Mouse (Mus musculus) midbrain, embryonic 13.5 days (tissue): ENCODE data around the gene Zfp524. TPM values are rescaled to one million over a fixed set of nuclear protein-coding genes. Genes with fewer than 3 reads are reported as not detected.

Experiments used
- polyA plus RNA-seq: library from polyadenylated mRNA; unstranded; fragments of >200 nt; fragmentation: Nextera tagmentation; extraction: Ambion mirVana; gene quantifications from 2 replicates; pipeline ENCODE4 v1.2.1, GENCODE M21; 2015

The Zfp524 gene
- polyA plus RNA-seq, 1 experiment from 2014 or later = 8.9 TPM

Other genes starting within 250 kb of the Zfp524 start
- gene Fam71e2, start 243.1 kb upstream of the Zfp524 start, polyA plus RNA-seq = not detected in 2 replicates
- 0.48 and 1.1 TPM in 2 replicates for gene Il11, start 231.6 kb upstream of the Zfp524 start, polyA plus RNA-seq
- gene Tmem190, start 231.5 kb upstream of the Zfp524 start, polyA plus RNA-seq = 0.45 TPM in 1 of 2 replicates, not detected in the other
- 2.5 and 3.0 TPM in 2 replicates for gene Tmem238, start 224.8 kb upstream of the Zfp524 start, polyA plus RNA-seq
- gene Rpl28, start 221.5 kb upstream of the Zfp524 start, polyA plus RNA-seq = 224 and 265 TPM in 2 replicates
- gene Ube2s, start 201.8 kb upstream of the Zfp524 start, polyA plus RNA-seq = 281 and 301 TPM in 2 replicates
- 8.8 and 9.7 TPM in 2 replicates for gene Shisa7, start 169.7 kb upstream of the Zfp524 start, polyA plus RNA-seq
- gene Isoc2b, start 144.2 kb upstream of the Zfp524 start, polyA plus RNA-seq = 3.3 and 5.3 TPM in 2 replicates
- gene Isoc2a, start 137.3 kb upstream of the Zfp524 start, polyA plus RNA-seq = 0.43 and 0.65 TPM in 2 replicates
- 0.31 and 0.32 TPM in 2 replicates for gene Gm36210, start 107.9 kb upstream of the Zfp524 start, polyA plus RNA-seq
- 4.3 and 4.4 TPM in 2 replicates for gene Zfp628, start 99.2 kb upstream of the Zfp524 start, polyA plus RNA-seq
- 29.5 and 31.1 TPM in 2 replicates for gene Nat14, start 92.4 kb upstream of the Zfp524 start, polyA plus RNA-seq
- gene Ssc5d, start 88.6 kb upstream of the Zfp524 start, polyA plus RNA-seq = 0.88 and 0.98 TPM in 2 replicates
- gene Sbk2, start 50.0 kb upstream of the Zfp524 start, polyA plus RNA-seq = 0.12 and 0.13 TPM in 2 replicates
- gene Sbk3, start 43.2 kb upstream of the Zfp524 start, polyA plus RNA-seq = 0.10 and 0.13 TPM in 2 replicates
- 65.2 and 68.4 TPM in 2 replicates for gene Zfp579, start 18.3 kb upstream of the Zfp524 start, polyA plus RNA-seq
- gene Fiz1, start 282 bp downstream of the Zfp524 start, polyA plus RNA-seq = 42.0 and 51.1 TPM in 2 replicates
- gene Gm44973, start 1.1 kb downstream of the Zfp524 start, polyA plus RNA-seq = 0.89 and 1.3 TPM in 2 replicates
- gene Zfp865, start 6.0 kb downstream of the Zfp524 start, polyA plus RNA-seq = 5.7 and 7.9 TPM in 2 replicates
- gene Ccdc106, start 6.1 kb downstream of the Zfp524 start, polyA plus RNA-seq = 25.8 and 30.1 TPM in 2 replicates
- not detected in 2 replicates for gene 4632433K11Rik, start 19.7 kb downstream of the Zfp524 start, polyA plus RNA-seq
- 10.5 and 11.2 TPM in 2 replicates for gene Zfp784, start 24.0 kb downstream of the Zfp524 start, polyA plus RNA-seq
- 70.1 and 72.8 TPM in 2 replicates for gene Zfp580, start 37.1 kb downstream of the Zfp524 start, polyA plus RNA-seq
- gene U2af2, start 47.7 kb downstream of the Zfp524 start, polyA plus RNA-seq = 121 and 128 TPM in 2 replicates
- 73.5 and 80.1 TPM in 2 replicates for gene Epn1, start 65.8 kb downstream of the Zfp524 start, polyA plus RNA-seq
- not detected in 2 replicates for gene Rfpl4, start 102.5 kb downstream of the Zfp524 start, polyA plus RNA-seq
- 0.38 and 0.41 TPM in 2 replicates for gene Rasl2-9, start 111.5 kb downstream of the Zfp524 start, polyA plus RNA-seq
- gene Vmn1r55, start 135.3 kb downstream of the Zfp524 start, polyA plus RNA-seq = 0.01 TPM in 1 of 2 replicates, not detected in the other
- gene Vmn1r56, start 182.3 kb downstream of the Zfp524 start, polyA plus RNA-seq = not detected in 2 replicates
- not detected in 2 replicates for gene Vmn1r57, start 204.1 kb downstream of the Zfp524 start, polyA plus RNA-seq